In genomic region chr2:59401841-59402461, GRCm38 (mm10) we compare ENCODE assay signal across 7 mouse cellular contexts.
A peak's percentile ranks its signal among the peaks of the same experiment; 100 is the strongest.
DNase-seq lines count a peak whose midpoint lies in the region; ATAC-seq lines count a peak whose summit lies in the region.

No protein-coding gene starts in this region.

- H3K27me3 ChIP-seq in hindbrain, embryonic 15.5 days, result no peaks in the 10 kb centered on the region

- no peak overlapping the region for H3K27ac ChIP-seq in hindbrain, embryonic 15.5 days (replicated peaks)

- no peak overlapping the region for H3K9ac ChIP-seq in hindbrain, embryonic 15.5 days

- WGBS in hindbrain, embryonic 15.5 days, result 70% methylated on average over 8 of the region's 8 CpGs

- ATAC-seq in hindbrain, embryonic 15.5 days (ENCODE audit: low FRiP score, low read depth), result peak; percentile 34; the same call in 1 of the 2 replicates

- H3K4me2 ChIP-seq in hindbrain, embryonic 15.5 days, result no peak overlapping the region

- H3K4me3 ChIP-seq in hindbrain, embryonic 15.5 days, result no peak overlapping the region

- no peaks in the 10 kb centered on the region for H3K9me3 ChIP-seq in hindbrain, embryonic 15.5 days

- H3K4me1 ChIP-seq in hindbrain, embryonic 15.5 days (replicated peaks), result peaks cover 2% of the 10 kb centered on the region

- peak; percentile 55 for DNase-seq in R1 (ENCODE audit: low read depth, low spot score)
- DNase-seq in adrenal gland, postnatal 25 days, result peak; percentile 15
- peak; percentile 80 to 82 for DNase-seq in lung, adult 18-20 months
- DNase-seq in urinary bladder, adult 18-20 months (ENCODE audit: low spot score in 2 of 2), result no peak
- no peak for DNase-seq in right cerebral cortex, postnatal 36 days (ENCODE audit: low spot score in 2 of 2)
- DNase-seq in urinary bladder, postnatal 14 days (ENCODE audit: low spot score), result no peak

- no peaks in the 10 kb centered on the region for H3K36me3 ChIP-seq in hindbrain, embryonic 15.5 days

Comparison
In these comparisons a context has a peak if more than half of its experiments do, and no peak if none do; other contexts are left out.
1. DNase-seq: peak in R1 (single experiment), adrenal gland, postnatal 25 days (single experiment) and lung, adult 18-20 months (2 of 2); none in urinary bladder, adult 18-20 months (0 of 2), right cerebral cortex, postnatal 36 days (0 of 2) and urinary bladder, postnatal 14 days (single experiment).